Mouse (Mus musculus) cortical plate, adult 2 months (tissue): ENCODE measurements at regions not wholly inside any gene's neighbourhood (a gene's known extent, or its start where the extent isn't known, plus 50 kb on each side); places are given as distances from the start of the nearest gene placed in this dataset.

ENCODE experiments used
- H3K27ac ChIP-seq: fragments of 200-500 bp; 2 replicates; pipeline ENCODE4 v1.5.1; 2012; ENCODE audit warnings: low read length, control low read depth, inconsistent platforms; ENCODE audit not compliant: insufficient read depth
- H3K4me1 ChIP-seq: fragments of 200-500 bp; 2 replicates; pipeline ENCODE4 v1.6.1; 2011; ENCODE audit warnings: low read length; ENCODE audit not compliant: control insufficient read depth, insufficient read depth
- H3K4me3 ChIP-seq: fragments of 200-500 bp; 2 replicates; pipeline ENCODE4 v1.5.1; 2011; ENCODE audit warnings: mild to moderate bottlenecking, low read length, control low read depth; ENCODE audit not compliant: insufficient read depth
- CTCF ChIP-seq: fragments of 200-500 bp; IDR thresholded peaks from 2 replicates; pipeline ENCODE4 v1.5.1; 2011; ENCODE audit warnings: mild to moderate bottlenecking, control low read depth, low read length; ENCODE audit not compliant: insufficient read depth; ENCODE audit errors: extremely low read depth
- POLR2A ChIP-seq: fragments of 200-500 bp; IDR thresholded peaks from 2 replicates; pipeline ENCODE4 v1.6.1; 2011; ENCODE audit warnings: mild to moderate bottlenecking, low read length, control low read depth; ENCODE audit not compliant: insufficient read depth; ENCODE audit errors: extremely low read depth

GRCm38 (mm10) chr14:111971857-111972256 lies 297.0 kb downstream of the Slitrk5 start:
- no peak overlapping the region for H3K27ac ChIP-seq
- H3K4me3 ChIP-seq = no peak overlapping the region
- no peaks in the 10 kb centered on the region for H3K4me1 ChIP-seq
- TF ChIP-seq POLR2A (no peak), CTCF (no peak)

DNA sequence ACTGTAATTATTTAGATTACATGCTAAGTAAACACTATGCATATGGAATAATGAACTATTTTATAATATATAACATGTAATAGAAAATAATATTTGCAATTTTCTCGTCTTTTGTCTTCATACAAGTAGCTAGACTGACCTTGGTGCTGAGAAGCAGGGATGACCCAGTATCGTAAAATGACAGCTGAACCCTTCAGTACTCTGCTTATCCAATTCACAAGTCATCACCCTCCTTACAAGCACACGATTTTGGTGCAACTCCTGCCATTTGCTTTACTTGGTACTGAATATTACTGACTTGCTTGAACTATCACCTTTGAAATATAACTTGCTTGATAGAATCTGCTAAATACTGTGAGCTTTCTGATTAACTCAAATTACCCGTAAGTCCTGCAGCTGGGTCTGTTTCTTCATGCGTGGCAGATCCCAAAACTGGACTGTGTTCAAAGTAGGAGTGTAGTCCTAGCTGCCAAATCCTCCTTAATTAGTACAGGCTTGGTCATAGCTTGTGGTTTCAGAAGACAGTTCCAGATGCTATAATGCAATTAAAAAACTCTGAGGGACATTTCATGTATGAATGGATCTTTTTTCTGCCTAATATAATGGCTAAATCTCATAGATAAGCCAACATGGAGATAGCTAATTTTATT lies 321.0 kb downstream of the Slitrk5 start:
- no peak overlapping the region for H3K27ac ChIP-seq
- no peaks in the 10 kb centered on the region for H3K4me1 ChIP-seq
- H3K4me3 ChIP-seq = no peak overlapping the region
- no peak for TF ChIP-seq POLR2A
- no peak for TF ChIP-seq CTCF

GRCm38 (mm10) chr14:112002146-112002545 lies 327.2 kb downstream of the Slitrk5 start:
- Histone ChIP-seq H3K4me1 (no peaks in the 10 kb centered on the region), H3K4me3 (no peak overlapping the region), H3K27ac (no peak overlapping the region)
- TF ChIP-seq POLR2A (no peak), CTCF (no peak)

DNA sequence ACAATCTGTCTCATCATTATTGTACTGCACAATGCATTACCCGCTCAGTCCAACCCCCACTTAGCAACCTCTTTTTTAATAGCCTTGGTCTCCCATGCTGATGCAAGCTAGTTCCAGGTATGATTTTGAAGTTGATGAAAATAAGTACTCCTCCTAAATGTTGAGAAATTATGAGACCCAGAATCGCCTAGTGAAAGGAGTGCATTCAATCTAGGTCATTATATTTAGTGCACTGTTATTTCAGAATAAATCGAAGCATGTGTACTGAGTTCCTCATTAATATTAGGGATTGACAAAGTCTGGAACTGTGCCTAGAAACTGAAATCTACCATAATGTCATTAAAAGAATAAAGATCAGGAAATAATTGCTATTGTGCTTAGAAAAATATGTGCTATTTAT lies 328.0 kb downstream of the Slitrk5 start:
- TF ChIP-seq POLR2A (no peak), CTCF (no peak)
- Histone ChIP-seq H3K4me3 (no peak overlapping the region), H3K4me1 (no peaks in the 10 kb centered on the region), H3K27ac (no peak overlapping the region)

DNA sequence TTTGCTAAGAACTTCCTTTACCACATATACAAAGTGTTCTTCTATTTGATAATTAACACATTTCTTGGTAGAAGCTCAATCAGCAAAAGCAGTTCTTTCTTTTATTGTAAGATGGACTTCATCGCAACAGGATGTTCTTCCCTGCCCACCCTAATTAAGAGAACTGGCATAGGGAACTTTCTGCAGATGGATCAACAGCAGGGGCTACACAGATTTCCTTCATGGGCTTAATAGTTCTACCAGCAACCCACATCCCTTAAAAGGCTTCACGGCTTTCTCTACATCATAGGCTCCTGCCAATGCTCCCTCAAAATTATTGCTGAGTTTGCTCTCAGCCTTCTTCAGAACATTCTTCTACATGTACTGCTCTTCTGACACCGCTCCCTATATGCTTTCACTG lies 333.8 kb downstream of the Slitrk5 start:
- TF ChIP-seq CTCF (no peak), POLR2A (no peak)
- no peak overlapping the region for H3K27ac ChIP-seq

DNA sequence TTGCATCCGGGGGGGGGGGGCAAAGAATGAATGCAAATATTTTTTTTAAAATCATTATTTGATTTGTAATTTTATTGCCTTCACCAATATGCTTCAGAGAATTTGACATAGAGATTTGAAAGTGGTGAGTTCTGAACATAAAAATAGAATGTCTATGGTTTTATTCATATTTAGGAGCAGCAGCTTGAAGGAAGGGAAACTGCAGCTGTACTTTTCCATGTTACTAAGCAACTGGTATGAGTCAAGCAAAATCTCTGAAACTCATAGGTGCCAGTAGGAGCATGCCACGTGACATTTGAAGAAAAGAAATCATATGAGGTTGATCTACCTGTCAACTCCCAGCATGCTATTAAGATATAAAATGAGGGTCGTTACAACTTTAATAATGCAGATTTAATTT lies 354.4 kb downstream of the Slitrk5 start:
- Histone ChIP-seq H3K4me1 (no peaks in the 10 kb centered on the region), H3K27ac (0 out of 2 replicates have a peak overlapping the region, but pooled peaks have one; percentile 86), H3K4me3 (no peak overlapping the region)
- TF ChIP-seq POLR2A (no peak), CTCF (no peak)

More for the DNA sequence above, 333.8 kb downstream of the Slitrk5 start:
- Histone ChIP-seq H3K4me3 (no peak overlapping the region), H3K4me1 (no peaks in the 10 kb centered on the region)

DNA sequence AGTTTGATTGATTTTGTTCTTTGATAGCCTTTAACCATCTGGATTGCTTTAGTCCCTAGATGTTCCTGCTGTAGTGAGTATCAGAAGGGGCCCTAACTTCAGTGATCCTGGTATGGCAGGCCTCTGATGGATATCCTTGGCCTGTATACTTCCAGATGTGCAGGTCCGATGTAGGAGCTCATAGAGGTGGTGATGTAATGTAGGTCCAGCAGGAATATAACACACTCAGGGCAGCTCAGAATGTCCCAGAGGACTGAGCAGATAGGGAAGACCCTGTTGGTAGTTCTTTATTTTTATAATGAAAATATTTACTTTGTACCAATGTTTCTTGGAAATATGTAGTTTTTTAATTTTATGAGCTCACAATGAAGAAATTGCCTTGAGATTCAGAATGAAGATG lies 400.2 kb downstream of the Slitrk5 start:
- no peak overlapping the region for H3K27ac ChIP-seq
- H3K4me1 ChIP-seq = no peaks in the 10 kb centered on the region
- no peak overlapping the region for H3K4me3 ChIP-seq
- TF ChIP-seq CTCF = no peak
- TF ChIP-seq POLR2A = no peak
